Mouse (Mus musculus) inflammation-experienced regulatory T-cells, adult 6 months (primary cell): ENCODE results near the gene Mxra7. TPM values are rescaled to one million over a fixed set of nuclear protein-coding genes. Genes with fewer than 3 reads are reported as not detected.
A peak's percentile ranks its signal among the peaks of the same experiment; 100 is the strongest.
"Not testable (repeated sequence)": the region's sequence is repeated elsewhere in the genome, so short reads cannot be mapped to it uniquely, and the experiment has no call there.

Experiments used
- ATAC-seq: one replicate; pipeline ENCODE4 v1.8.0; 2017
- polyA plus RNA-seq, 3 experiments: library from polyadenylated mRNA; unstranded; fragments of 100-300 nt; shearing (Covaris generic); gene quantifications; one replicate each; pipeline ENCODE4 v1.2.1; 2017

The Mxra7 gene
- polyA plus RNA-seq, result not detected

GRCm38 (mm10) chr11:116827534-116828165 lies at the start of gene Mxra7:
TSS of gene Mxra7 (minus strand) at chr11:116828046.
- ATAC-seq, result no peak

GRCm38 (mm10) chr11:116873987-116874386 lies 46.1 kb upstream of the Mxra7 start:
- no peak for ATAC-seq

- ATAC-seq, result no peak
Observed at GRCm38 (mm10) chr11:116871538-116871937, 43.7 kb upstream of the Mxra7 start.

- ATAC-seq, result peak; percentile 43
Observed at GRCm38 (mm10) chr11:116869641-116870040, 41.8 kb upstream of the Mxra7 start.

GRCm38 (mm10) chr11:116869223-116869622 lies 41.4 kb upstream of the Mxra7 start:
- no peak for ATAC-seq

GRCm38 (mm10) chr11:116868129-116868528 lies 40.3 kb upstream of the Mxra7 start:
- peak; percentile 32 for ATAC-seq

GRCm38 (mm10) chr11:116865945-116866585 lies 38.2 kb upstream of the Mxra7 start:
- no peak for ATAC-seq

- ATAC-seq, result no peak
Observed at GRCm38 (mm10) chr11:116864444-116864843, 36.6 kb upstream of the Mxra7 start.

- no peak for ATAC-seq
Observed at GRCm38 (mm10) chr11:116857183-116857850, 29.5 kb upstream of the Mxra7 start.

- no peak for ATAC-seq
Observed at GRCm38 (mm10) chr11:116854279-116854678, 26.4 kb upstream of the Mxra7 start.

- peak; percentile 72 for ATAC-seq
Observed at GRCm38 (mm10) chr11:116853512-116853928, 25.7 kb upstream of the Mxra7 start.

- ATAC-seq, result peak; percentile 74
Observed at GRCm38 (mm10) chr11:116852891-116853511, 25.2 kb upstream of the Mxra7 start, which contains the start of gene Srsf2. TSS of gene Srsf2 (minus strand) at chr11:116853094.

- ATAC-seq, result peak; percentile 44
Observed at GRCm38 (mm10) chr11:116852291-116852890, 24.5 kb upstream of the Mxra7 start, which contains the start of gene Mfsd11. TSS of gene Mfsd11 (plus strand) at chr11:116852440.

- no peak for ATAC-seq
Observed at GRCm38 (mm10) chr11:116851576-116852290, 23.9 kb upstream of the Mxra7 start.

GRCm38 (mm10) chr11:116850833-116851477 lies 23.1 kb upstream of the Mxra7 start:
- ATAC-seq, result no peak

GRCm38 (mm10) chr11:116850085-116850484 lies 22.2 kb upstream of the Mxra7 start:
- no peak for ATAC-seq

- ATAC-seq, result no peak
Observed at GRCm38 (mm10) chr11:116849587-116849986, 21.7 kb upstream of the Mxra7 start.

GRCm38 (mm10) chr11:116848877-116849178 lies 21.0 kb upstream of the Mxra7 start:
- ATAC-seq, result not testable (repeated sequence)

- ATAC-seq, result no peak
Observed at GRCm38 (mm10) chr11:116848086-116848876, 20.4 kb upstream of the Mxra7 start.

GRCm38 (mm10) chr11:116847187-116848085 lies 19.6 kb upstream of the Mxra7 start:
- ATAC-seq, result no peak
